Comparison of ENCODE assay signal across 8 mouse cellular contexts in the genomic region with DNA sequence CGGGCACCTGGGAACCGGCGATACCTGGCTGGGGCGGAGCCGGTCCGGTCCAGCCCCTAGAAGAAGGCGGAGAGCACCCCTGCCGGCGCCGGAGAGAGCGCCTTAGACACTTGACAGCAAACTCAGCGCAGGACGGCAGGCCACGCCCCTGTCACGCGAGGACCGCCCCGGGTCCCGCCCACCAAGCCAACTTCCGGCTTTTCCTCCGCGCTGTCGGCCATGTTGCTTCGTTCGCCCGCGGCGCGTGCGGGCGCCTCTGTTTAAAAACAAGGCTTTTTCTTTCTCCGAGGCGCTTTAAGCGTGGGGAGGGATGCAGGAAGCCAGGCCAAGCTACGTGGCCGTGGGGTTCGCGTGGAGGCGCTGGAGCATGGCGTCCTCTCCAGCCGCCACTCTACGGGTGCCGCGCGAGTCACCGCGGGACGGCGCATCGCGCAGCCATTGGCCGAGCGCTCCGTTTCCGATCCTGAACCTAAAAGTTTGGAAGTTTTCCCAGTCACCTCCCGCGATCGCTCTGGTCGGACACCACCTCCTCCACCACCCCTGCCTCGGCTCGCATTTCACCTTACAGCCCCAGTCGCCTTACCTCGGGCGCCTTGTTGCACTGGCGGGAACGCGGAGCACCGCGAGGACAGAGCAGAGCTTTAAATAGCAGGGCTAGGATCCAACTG. TPM values are rescaled to one million over a fixed set of nuclear protein-coding genes. Genes with fewer than 3 reads are reported as not detected.
DNase-seq lines count a peak whose midpoint lies in the region; ATAC-seq and TF ChIP-seq lines count a peak whose summit lies in the region.

Tbc1d2 (minus strand) TSS at position 124 of the 668 bp plus-strand sequence.

- intact Hi-C loops in left cerebral cortex, postnatal 4 days (cut with DNase I): no loop called here

- H3K4me1 ChIP-seq in embryonic facial prominence, embryonic 12.5 days: no peaks in the 10 kb centered on the region
- peaks cover 8% of the 10 kb centered on the region; the same call in 1 of the 2 replicates for H3K4me1 ChIP-seq in intestine, postnatal 0 days (replicated peaks; ENCODE audit: control insufficient read depth, insufficient read depth, low read length)
- H3K4me1 ChIP-seq in midbrain, embryonic 11.5 days (ENCODE audit: control insufficient read depth, insufficient read depth, low read length): peaks cover 7% of the 10 kb centered on the region; the same call in 1 of the 2 replicates

- H3K9ac ChIP-seq in embryonic facial prominence, embryonic 12.5 days: peak within 1 kb of the TSS; percentile 69
- H3K9ac ChIP-seq in intestine, postnatal 0 days (ENCODE audit: low read depth, low read length): peak within 1 kb of the TSS; percentile 83
- peak within 1 kb of the TSS; percentile 82 for H3K9ac ChIP-seq in midbrain, embryonic 11.5 days (ENCODE audit: low read length)

- H3K4me2 ChIP-seq in embryonic facial prominence, embryonic 12.5 days (replicated peaks): peak within 1 kb of the TSS; percentile 79
- peak within 1 kb of the TSS; percentile 91 for H3K4me2 ChIP-seq in intestine, postnatal 0 days (replicated peaks; ENCODE audit: low read depth)
- H3K4me2 ChIP-seq in midbrain, embryonic 11.5 days: peak within 1 kb of the TSS; percentile 94

- H3K27ac ChIP-seq in embryonic facial prominence, embryonic 12.5 days: peak within 1 kb of the TSS; percentile 87
- peak within 1 kb of the TSS; percentile 87 for H3K27ac ChIP-seq in intestine, postnatal 0 days (ENCODE audit: low read depth, low read length)
- H3K27ac ChIP-seq in midbrain, embryonic 11.5 days (ENCODE audit: low read depth, low read length): no peak within 1 kb of the TSS

- H3K36me3 ChIP-seq in embryonic facial prominence, embryonic 12.5 days: no peaks in the 10 kb centered on the region
- H3K36me3 ChIP-seq in intestine, postnatal 0 days (ENCODE audit: control insufficient read depth, insufficient read depth): no peaks in the 10 kb centered on the region; the same call in 1 of the 2 replicates
- no peaks in the 10 kb centered on the region for H3K36me3 ChIP-seq in midbrain, embryonic 11.5 days (ENCODE audit: control insufficient read depth, insufficient read depth, low read length)

- WGBS in embryonic facial prominence, embryonic 12.5 days: under 1% methylated on average over 66 of the region's 69 CpGs
- under 1% methylated on average over 64 of the region's 69 CpGs for WGBS in intestine, postnatal 0 days
- under 1% methylated on average over 65 of the region's 69 CpGs for WGBS in midbrain, embryonic 11.5 days

- peaks cover 29% of the 10 kb centered on the region for H3K27me3 ChIP-seq in embryonic facial prominence, embryonic 12.5 days
- H3K27me3 ChIP-seq in intestine, postnatal 0 days (replicated peaks; ENCODE audit: control insufficient read depth, insufficient read depth, low read length): 0 out of 2 replicates have a peak, but pooled peaks cover 4% of the 10 kb centered on the region
- H3K27me3 ChIP-seq in midbrain, embryonic 11.5 days (ENCODE audit: control insufficient read depth, insufficient read depth, low read length): peaks cover 23% of the 10 kb centered on the region

- ATAC-seq in embryonic facial prominence, embryonic 12.5 days (ENCODE audit: insufficient number of reproducible peaks, insufficient read depth, low FRiP score, low TSS enrichment): peak; percentile 91
- peak; percentile 94 for ATAC-seq in granulocyte monocyte progenitor cell, adult 5-6 weeks (replicated peaks; ENCODE audit: poor library complexity, severe bottlenecking)
- peak; percentile 95 for ATAC-seq in intestine, postnatal 0 days
- peak; percentile 97 for ATAC-seq in midbrain, embryonic 11.5 days (ENCODE audit: low FRiP score)

- H3K9me3 ChIP-seq in embryonic facial prominence, embryonic 12.5 days: no peaks in the 10 kb centered on the region
- no peaks in the 10 kb centered on the region for H3K9me3 ChIP-seq in intestine, postnatal 0 days (ENCODE audit: control insufficient read depth)
- no peaks in the 10 kb centered on the region for H3K9me3 ChIP-seq in midbrain, embryonic 11.5 days (ENCODE audit: control insufficient read depth, low read length)

- DNase-seq in adrenal gland, postnatal 36 days: peak; percentile 95 to 97
- peak; percentile 91 for DNase-seq in left cerebral cortex, postnatal 4 days
- peak; percentile 100 for DNase-seq in midbrain, embryonic 11.5 days (ENCODE audit: low spot score, missing footprints)
- DNase-seq in right cerebral cortex, postnatal 4 days: peak; percentile 87
- peak; percentile 95 for DNase-seq in yolk sac, embryonic 10.5 days (ENCODE audit: low spot score)

- peak within 1 kb of the TSS; percentile 55 for H3K4me3 ChIP-seq in embryonic facial prominence, embryonic 12.5 days
- H3K4me3 ChIP-seq in intestine, postnatal 0 days (ENCODE audit: low read depth, low read length): peak within 1 kb of the TSS; percentile 75
- H3K4me3 ChIP-seq in midbrain, embryonic 11.5 days (ENCODE audit: low read depth, low read length): peak within 1 kb of the TSS; percentile 76

- TF ChIP-seq CTCF in intestine, postnatal 0 days (IDR thresholded peaks at IDR 0.05; ENCODE audit: low read depth): peak; percentile 76

RNA-seq across cellular contexts. Expression of gene Tbc1d2, which starts in this region (rescaled TPM):
- 1 to 10 TPM; 2.4 to 2.7 TPM for total RNA-seq in adrenal gland, postnatal 36 days (2021)
- polyA plus RNA-seq in embryonic facial prominence, embryonic 12.5 days (2016; fragmentation: Nextera tagmentation; extraction: Ambion mirVana): 2.0 and 2.6 TPM in 2 replicates
- total RNA-seq in granulocyte monocyte progenitor cell, adult 5-6 weeks (2014; fragmentation: Nextera tagmentation): 5.4 and 8.7 TPM in 2 replicates
- total RNA-seq in granulocyte monocyte progenitor cell, adult 5-6 weeks (2017): 4.4 and 6.8 TPM in 2 replicates
- polyA plus RNA-seq in intestine, postnatal 0 days (2015; fragmentation: Nextera tagmentation; extraction: Ambion mirVana): 5.1 and 5.2 TPM in 2 replicates
- 1 to 10 TPM; 1.3 to 1.4 TPM for total RNA-seq in left cerebral cortex, postnatal 4 days (2021)
- 0.43 and 0.60 TPM in 2 replicates for polyA plus RNA-seq in midbrain, embryonic 11.5 days (2014; fragmentation: Nextera tagmentation; extraction: Ambion mirVana)

Comparison
In these comparisons a context has a peak if more than half of its experiments do, and no peak if none do; other contexts are left out.
1. Peak in DNase-seq, ATAC-seq, H3K4me3 ChIP-seq, H3K9ac ChIP-seq and H3K4me2 ChIP-seq in midbrain, embryonic 11.5 days; RNA of the gene not detected or under 1 TPM.